Mouse (Mus musculus): ENCODE results near the gene Lrp2.

Lrp2 gene

GRCm38 (mm10) chr2:69396760-69397435, 189.0 kb downstream of the Lrp2 start:
- DNase-seq = no peak

- no peak for DNase-seq
These were observed 190.1 kb downstream of the Lrp2 start for GRCm38 (mm10) chr2:69395597-69396248.

GRCm38 (mm10) chr2:69393947-69394346, 191.9 kb downstream of the Lrp2 start:
- no peak for DNase-seq

DNA sequence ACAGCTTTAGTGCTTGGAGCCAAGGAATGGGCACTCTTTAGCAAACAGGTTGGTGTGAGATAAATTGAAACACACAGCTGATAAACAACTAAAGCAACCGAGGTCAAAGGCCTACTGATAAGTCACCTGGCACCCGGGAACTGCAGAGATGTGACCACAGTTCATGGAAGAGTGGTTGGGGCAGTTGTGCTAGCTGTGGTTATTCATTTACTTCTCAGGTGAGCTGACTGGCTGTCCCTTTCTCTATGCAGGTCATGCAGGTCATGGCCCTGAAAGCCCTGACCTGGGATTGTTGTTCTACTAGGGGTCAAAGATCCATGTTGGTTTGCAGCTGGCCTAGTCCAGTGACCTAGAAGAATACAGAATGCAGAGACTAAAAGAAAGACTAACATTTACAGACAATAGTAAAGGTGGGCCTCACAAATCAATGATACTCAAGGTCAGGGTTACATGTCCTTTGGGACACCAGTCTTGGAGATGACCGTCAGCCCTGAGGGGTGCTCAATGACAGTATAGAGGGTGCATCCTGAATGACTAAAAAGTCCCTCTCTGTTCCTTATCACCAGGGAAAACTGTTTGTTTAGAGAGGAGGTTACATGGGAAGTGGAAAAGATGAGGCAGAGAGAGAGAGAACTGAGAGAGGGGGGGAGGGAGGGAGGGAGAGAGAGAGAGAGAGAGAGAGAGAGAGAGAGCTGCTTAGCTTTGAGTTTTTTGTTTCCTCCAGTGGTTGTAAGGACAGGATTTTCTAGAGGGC, 199.6 kb downstream of the Lrp2 start:
- no peak for DNase-seq

GRCm38 (mm10) chr2:69382838-69383237, 203.0 kb downstream of the Lrp2 start:
- DNase-seq = no peak

GRCm38 (mm10) chr2:69381740-69382139, 204.1 kb downstream of the Lrp2 start:
- DNase-seq = no peak

DNA sequence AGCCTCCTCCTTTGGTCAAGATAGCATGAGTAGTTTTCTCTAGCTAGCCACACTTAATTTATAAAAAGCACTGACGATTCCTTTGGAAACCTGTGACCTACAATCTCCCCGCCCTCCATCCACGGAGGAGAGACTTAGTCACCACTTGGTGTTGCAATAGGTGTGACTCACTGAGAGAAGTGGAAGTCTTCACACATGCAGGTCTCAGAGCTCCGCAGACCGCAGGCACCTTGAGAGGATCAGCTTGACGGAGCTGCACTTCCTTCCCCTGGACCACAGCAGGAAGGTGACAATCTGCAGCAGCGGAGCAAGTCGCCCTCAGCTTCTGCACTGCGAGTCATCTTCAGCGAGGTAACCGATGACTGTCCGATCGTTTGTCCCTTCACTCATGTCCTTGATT, 205.6 kb downstream of the Lrp2 start, which contains the start of gene Dhrs9:
TSS of gene Dhrs9 (plus strand) at position 165 of the 400 bp plus-strand sequence.
- peak; percentile 70 to 80 for DNase-seq

DNA sequence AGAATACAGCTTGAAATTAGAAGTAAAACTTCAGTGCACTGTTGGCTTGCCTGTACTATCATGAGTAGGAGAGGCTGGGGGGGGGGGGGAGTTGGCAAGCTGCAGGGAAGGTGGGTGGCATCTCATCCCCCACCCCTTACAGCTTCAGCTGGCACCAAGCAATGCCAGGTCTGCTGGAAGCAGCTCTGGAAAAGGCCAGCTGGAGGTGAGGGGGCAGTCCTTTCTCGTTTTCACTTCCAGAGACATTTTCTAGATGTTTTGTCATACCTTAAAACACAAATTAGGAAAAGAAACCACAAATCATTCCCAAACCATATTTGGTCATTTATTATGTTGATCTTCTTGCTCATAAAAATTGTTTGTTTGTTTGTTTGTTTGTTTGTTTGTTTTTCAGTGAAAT, 206.1 kb downstream of the Lrp2 start:
- no peak for DNase-seq

DNA sequence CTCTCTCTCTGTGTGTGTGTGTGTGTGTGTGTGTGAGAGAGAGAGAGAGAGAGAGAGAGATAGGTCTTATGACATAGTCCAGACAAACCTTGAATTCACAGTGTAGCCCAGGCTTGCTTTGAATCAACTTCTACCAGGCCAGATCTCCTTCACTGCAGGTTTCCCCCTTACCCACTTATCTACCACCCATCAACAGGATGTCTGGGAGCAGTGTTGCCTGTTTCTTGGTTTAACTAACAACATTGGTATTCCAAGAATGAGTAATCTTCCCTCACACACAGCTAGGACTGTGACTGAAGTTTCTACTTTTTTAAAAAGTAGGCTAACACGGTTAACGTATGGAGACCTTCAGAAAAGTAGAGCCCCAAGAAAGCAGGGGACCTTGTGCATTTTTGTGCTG, 209.1 kb downstream of the Lrp2 start:
- DNase-seq = no peak
